Mouse (Mus musculus) hindbrain, embryonic 13.5 days (tissue): ENCODE measurements around the gene Socs5. TPM values are rescaled to one million over a fixed set of nuclear protein-coding genes. Genes with fewer than 3 reads are reported as not detected.

Experiments used
- ATAC-seq: fragments of 200-750 bp; cut with Nextera tagmentation; 2 replicates; pipeline ENCODE4 v1.8.0; 2017; ENCODE audit warnings: moderate TSS enrichment; ENCODE audit not compliant: low FRiP score
- H3K27ac ChIP-seq: fragments of 300-500 bp; sonication (generic); 2 replicates; pipeline ENCODE4 v1.5.1; 2015; ENCODE audit warnings: inconsistent platforms, mild to moderate bottlenecking, moderate library complexity
- H3K27me3 ChIP-seq: fragments of 300-500 bp; sonication (generic); 2 replicates; pipeline ENCODE4 v1.6.1; 2015; ENCODE audit warnings: mild to moderate bottlenecking, inconsistent platforms
- H3K36me3 ChIP-seq: fragments of 300-500 bp; sonication (generic); 2 replicates; pipeline ENCODE4 v1.6.1; 2015; ENCODE audit warnings: mild to moderate bottlenecking, inconsistent platforms
- H3K4me1 ChIP-seq: fragments of 300-500 bp; sonication (generic); replicated peaks from 2 replicates; pipeline ENCODE4 v1.6.1; 2015; ENCODE audit warnings: inconsistent platforms
- H3K4me2 ChIP-seq: fragments of 300-500 bp; sonication (generic); 2 replicates; pipeline ENCODE4 v1.6.1; 2015; ENCODE audit warnings: inconsistent platforms, mild to moderate bottlenecking, moderate library complexity
- H3K4me3 ChIP-seq: fragments of 300-500 bp; sonication (generic); 2 replicates; pipeline ENCODE4 v1.5.1; 2015; ENCODE audit warnings: mild to moderate bottlenecking, inconsistent platforms
- H3K9ac ChIP-seq: fragments of 300-500 bp; sonication (generic); 2 replicates; pipeline ENCODE4 v1.6.1; 2015; ENCODE audit warnings: mild to moderate bottlenecking, inconsistent platforms
- H3K9me3 ChIP-seq: fragments of 300-500 bp; sonication (generic); 2 replicates; pipeline ENCODE4 v1.6.1; 2016; ENCODE audit warnings: inconsistent platforms
- WGBS: fragments of 180-500 bp; shearing (Covaris S2); methylation state at CpG from one replicate; pipeline ENCODE4 v1.1.7; 2015; 5-methylcytosine and 5-hydroxymethylcytosine counted together
- polyA plus RNA-seq: library from polyadenylated mRNA; unstranded; fragments of >200 nt; fragmentation: Nextera tagmentation; extraction: Ambion mirVana; gene quantifications from 2 replicates; pipeline ENCODE4 v1.2.1, GENCODE M21; 2015

Gene Socs5
- polyA plus RNA-seq, 1 experiment from 2014 or later, result 13.3 TPM

DNA sequence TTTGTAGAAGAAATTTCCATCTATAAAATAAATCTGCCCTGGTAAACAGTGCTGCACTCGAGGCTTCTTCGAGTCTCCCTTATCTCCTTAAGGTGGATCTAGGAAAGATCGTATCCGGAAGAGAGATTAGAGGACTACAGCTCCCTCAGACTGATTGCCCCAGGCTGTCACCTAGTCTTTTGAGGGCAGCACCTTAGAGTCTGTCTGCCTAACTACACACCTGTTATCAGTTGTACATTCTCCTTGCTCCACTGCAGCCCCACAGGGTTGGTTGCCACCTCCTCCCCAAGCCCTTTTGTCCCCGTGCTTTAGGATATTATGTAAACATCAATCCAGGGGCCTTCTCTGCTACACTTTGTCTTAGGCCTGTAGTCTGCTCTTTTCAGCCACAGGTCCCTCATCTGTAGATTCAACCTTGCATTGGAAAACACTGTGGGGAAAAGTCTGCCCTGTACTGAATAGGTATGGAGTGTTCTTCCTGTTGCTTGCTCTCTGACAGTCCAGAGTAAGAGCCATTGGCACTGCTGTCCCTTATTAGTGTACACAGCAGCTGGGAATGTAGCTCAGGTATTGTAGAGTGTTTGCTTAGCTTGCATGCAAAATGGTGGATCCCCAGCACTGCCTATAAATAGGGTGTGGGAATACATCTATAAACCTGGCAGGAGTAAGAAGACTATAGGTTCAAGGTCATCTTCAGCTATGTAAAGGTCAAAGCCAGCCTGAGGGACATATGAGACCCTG lies 5.5 kb downstream of the Socs5 start:
- WGBS, result 85% methylated on average over 5 of the region's 5 CpGs
- no peak overlapping the region for H3K4me2 ChIP-seq
- ATAC-seq, result no peak

GRCm38 (mm10) chr17:87115615-87116014 lies 8.1 kb downstream of the Socs5 start:
- no peak for ATAC-seq
- Histone ChIP-seq H3K27me3 (no peaks in the 10 kb centered on the region), H3K4me3 (no peak overlapping the region), H3K4me2 (no peak overlapping the region), H3K27ac (peak overlapping the region; percentile 58; the same call in 1 of the 2 replicates), H3K4me1 (peaks cover 10% of the 10 kb centered on the region), H3K36me3 (no peaks in the 10 kb centered on the region), H3K9me3 (no peaks in the 10 kb centered on the region), H3K9ac (no peak overlapping the region)
- WGBS, result 61% methylated on average over 6 of the region's 6 CpGs

More for the DNA sequence above, 5.5 kb downstream of the Socs5 start:
- H3K4me3 ChIP-seq, result no peak overlapping the region
- H3K4me1 ChIP-seq, result peaks cover 25% of the 10 kb centered on the region
- H3K27ac ChIP-seq, result no peak overlapping the region
- no peak overlapping the region for H3K9ac ChIP-seq
- H3K36me3 ChIP-seq, result no peaks in the 10 kb centered on the region
- no peaks in the 10 kb centered on the region for H3K9me3 ChIP-seq
- H3K27me3 ChIP-seq, result no peaks in the 10 kb centered on the region

DNA sequence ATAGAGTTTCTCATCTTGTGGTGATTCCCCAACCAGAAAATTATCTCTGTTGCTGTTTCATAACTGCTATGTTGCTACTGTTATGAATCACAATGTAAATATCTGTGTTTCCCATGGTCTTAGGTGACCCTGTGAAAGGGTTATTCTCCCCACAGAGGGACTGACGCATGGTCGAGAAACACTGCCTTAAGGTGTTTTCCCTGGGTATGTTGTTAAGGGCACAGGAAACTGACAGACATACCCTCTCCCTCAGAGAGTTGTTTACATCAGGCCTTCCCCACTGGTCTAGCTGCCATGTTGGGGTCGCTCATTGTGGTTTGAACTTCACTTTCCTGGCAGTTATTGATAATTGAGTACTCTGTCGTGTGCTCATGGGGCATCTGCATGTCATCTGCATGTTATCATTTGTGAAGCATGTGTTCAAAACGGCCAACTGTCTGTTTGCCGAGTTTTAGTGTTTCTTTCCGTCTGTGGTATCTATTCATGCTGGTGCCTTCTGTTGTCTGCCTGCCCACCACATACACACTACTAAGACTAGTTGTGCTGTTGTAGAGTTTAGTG lies 11.6 kb downstream of the Socs5 start:
- no peak overlapping the region for H3K27ac ChIP-seq
- H3K4me2 ChIP-seq, result no peak overlapping the region
- no peak for ATAC-seq
- peaks cover 5% of the 10 kb centered on the region for H3K4me1 ChIP-seq
- H3K4me3 ChIP-seq, result no peak overlapping the region
- H3K9me3 ChIP-seq, result no peaks in the 10 kb centered on the region
- 92% methylated on average over 7 of the region's 7 CpGs for WGBS
- H3K27me3 ChIP-seq, result no peaks in the 10 kb centered on the region
- no peaks in the 10 kb centered on the region; the same call in 1 of the 2 replicates for H3K36me3 ChIP-seq
- no peak overlapping the region for H3K9ac ChIP-seq

GRCm38 (mm10) chr17:87125344-87125743 lies 17.9 kb downstream of the Socs5 start:
- no peak overlapping the region for H3K27ac ChIP-seq
- H3K36me3 ChIP-seq, result peaks cover 17% of the 10 kb centered on the region
- ATAC-seq, result no peak
- H3K9me3 ChIP-seq, result no peaks in the 10 kb centered on the region
- peak overlapping the region; percentile 21 for H3K4me3 ChIP-seq
- H3K4me1 ChIP-seq, result peaks cover 9% of the 10 kb centered on the region
- peak overlapping the region; percentile 49 for H3K4me2 ChIP-seq
- peak overlapping the region; percentile 61; the same call in 1 of the 2 replicates for H3K9ac ChIP-seq
- H3K27me3 ChIP-seq, result no peaks in the 10 kb centered on the region
- WGBS, result 70% methylated on average over 24 of the region's 24 CpGs

- Histone ChIP-seq H3K9me3 (no peaks in the 10 kb centered on the region), H3K4me3 (no peak overlapping the region), H3K27me3 (no peaks in the 10 kb centered on the region), H3K36me3 (peaks cover 16% of the 10 kb centered on the region), H3K4me1 (no peaks in the 10 kb centered on the region; the same call in 1 of the 2 replicates), H3K9ac (no peak overlapping the region), H3K4me2 (no peak overlapping the region), H3K27ac (no peak overlapping the region)
- WGBS, result 75% methylated on average over 4 of the region's 4 CpGs
- ATAC-seq, result no peak
These were observed 24.8 kb downstream of the Socs5 start for GRCm38 (mm10) chr17:87132258-87132657.

DNA sequence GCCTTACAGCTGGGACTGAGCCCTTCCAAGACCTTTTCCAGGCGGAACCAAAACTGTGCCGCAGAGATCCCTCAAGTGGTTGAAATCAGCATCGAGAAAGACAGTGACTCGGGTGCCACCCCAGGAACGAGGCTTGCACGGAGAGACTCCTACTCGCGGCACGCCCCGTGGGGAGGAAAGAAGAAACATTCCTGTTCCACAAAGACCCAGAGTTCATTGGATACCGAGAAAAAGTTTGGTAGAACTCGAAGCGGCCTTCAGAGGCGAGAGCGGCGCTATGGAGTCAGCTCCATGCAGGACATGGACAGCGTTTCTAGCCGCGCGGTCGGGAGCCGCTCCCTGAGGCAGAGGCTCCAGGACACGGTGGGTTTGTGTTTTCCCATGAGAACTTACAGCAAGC lies 26.3 kb downstream of the Socs5 start:
- H3K27me3 ChIP-seq, result no peaks in the 10 kb centered on the region
- no peak overlapping the region for H3K9ac ChIP-seq
- WGBS, result 70% methylated on average over 23 of the region's 23 CpGs
- no peaks in the 10 kb centered on the region for H3K4me1 ChIP-seq
- H3K27ac ChIP-seq, result no peak overlapping the region
- H3K4me3 ChIP-seq, result no peak overlapping the region
- no peak overlapping the region for H3K4me2 ChIP-seq
- no peak for ATAC-seq
- H3K36me3 ChIP-seq, result peaks cover 16% of the 10 kb centered on the region
- no peaks in the 10 kb centered on the region for H3K9me3 ChIP-seq

GRCm38 (mm10) chr17:87134631-87135030 lies 27.2 kb downstream of the Socs5 start:
- Histone ChIP-seq H3K4me3 (no peak overlapping the region), H3K4me1 (no peaks in the 10 kb centered on the region), H3K27me3 (no peaks in the 10 kb centered on the region), H3K4me2 (no peak overlapping the region), H3K9me3 (no peaks in the 10 kb centered on the region), H3K27ac (no peak overlapping the region), H3K36me3 (peaks cover 16% of the 10 kb centered on the region), H3K9ac (no peak overlapping the region)
- ATAC-seq, result no peak
- WGBS, result 91% methylated on average over 24 of the region's 24 CpGs

DNA sequence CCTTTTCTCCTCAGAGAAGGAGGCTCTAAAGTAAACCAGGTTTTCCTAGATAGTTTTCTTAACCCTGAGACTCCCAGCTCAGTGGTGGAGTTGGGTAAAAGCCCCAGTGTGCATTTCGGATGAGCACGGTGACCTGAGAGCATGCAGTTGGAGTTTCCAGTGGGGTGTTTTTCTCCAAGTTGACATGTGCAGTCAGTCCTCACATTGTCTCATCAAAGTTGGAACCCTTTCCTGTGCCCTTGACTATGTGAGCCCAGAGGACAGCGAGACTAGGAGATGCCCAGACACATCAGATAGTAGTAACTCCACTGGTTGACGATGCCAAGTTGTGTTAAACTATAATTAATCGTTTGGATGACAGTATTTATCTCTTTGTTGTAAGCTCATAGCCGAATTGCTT lies 28.3 kb downstream of the Socs5 start:
- Histone ChIP-seq H3K4me1 (no peaks in the 10 kb centered on the region), H3K4me3 (no peak overlapping the region), H3K9ac (no peak overlapping the region), H3K4me2 (no peak overlapping the region), H3K27me3 (no peaks in the 10 kb centered on the region), H3K9me3 (no peaks in the 10 kb centered on the region), H3K36me3 (peaks cover 16% of the 10 kb centered on the region), H3K27ac (no peak overlapping the region)
- ATAC-seq, result no peak
- 95% methylated on average over 6 of the region's 6 CpGs for WGBS

GRCm38 (mm10) chr17:87141188-87141935 lies 33.9 kb downstream of the Socs5 start:
- no peak overlapping the region for H3K9ac ChIP-seq
- H3K4me2 ChIP-seq, result no peak overlapping the region
- H3K27me3 ChIP-seq, result no peaks in the 10 kb centered on the region
- no peak overlapping the region for H3K27ac ChIP-seq
- no peaks in the 10 kb centered on the region for H3K36me3 ChIP-seq
- H3K4me1 ChIP-seq, result no peaks in the 10 kb centered on the region
- no peak for ATAC-seq
- 85% methylated on average over 9 of the region's 9 CpGs for WGBS
- no peak overlapping the region for H3K4me3 ChIP-seq
- H3K9me3 ChIP-seq, result peaks cover 4% of the 10 kb centered on the region; the same call in 1 of the 2 replicates

GRCm38 (mm10) chr17:87142271-87142670 lies 34.8 kb downstream of the Socs5 start:
- Histone ChIP-seq H3K27ac (no peak overlapping the region), H3K36me3 (no peaks in the 10 kb centered on the region), H3K27me3 (no peaks in the 10 kb centered on the region), H3K4me2 (no peak overlapping the region), H3K9ac (no peak overlapping the region), H3K4me1 (no peaks in the 10 kb centered on the region), H3K9me3 (peaks cover 4% of the 10 kb centered on the region; the same call in 1 of the 2 replicates), H3K4me3 (no peak overlapping the region)
- no peak for ATAC-seq
- WGBS, result 61% methylated on average over 11 of the region's 11 CpGs

DNA sequence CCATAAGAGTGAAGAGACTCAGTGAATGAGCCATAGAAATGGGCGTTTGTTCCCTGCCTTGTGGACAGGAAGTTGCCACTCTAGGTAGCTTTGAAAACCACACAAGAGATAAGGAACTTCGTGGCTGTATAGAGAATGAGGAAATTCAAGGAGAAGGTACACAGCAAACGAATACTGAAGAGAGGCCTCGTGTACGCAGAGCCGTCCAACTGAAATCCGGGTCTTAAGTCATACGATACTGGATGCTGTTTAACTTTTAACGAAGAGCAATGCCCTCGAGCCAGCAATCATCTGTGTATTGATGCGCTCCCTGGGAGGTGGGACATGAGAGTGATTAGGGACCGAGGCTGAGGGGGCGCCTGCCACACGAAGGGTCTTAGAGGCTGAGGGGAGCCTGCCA lies 35.7 kb downstream of the Socs5 start:
- Histone ChIP-seq H3K4me2 (no peak overlapping the region), H3K36me3 (no peaks in the 10 kb centered on the region), H3K27ac (no peak overlapping the region), H3K9me3 (peaks cover 4% of the 10 kb centered on the region; the same call in 1 of the 2 replicates), H3K27me3 (no peaks in the 10 kb centered on the region), H3K4me1 (no peaks in the 10 kb centered on the region), H3K9ac (no peak overlapping the region), H3K4me3 (no peak overlapping the region)
- 74% methylated on average over 14 of the region's 14 CpGs for WGBS
- no peak for ATAC-seq

- Histone ChIP-seq H3K9me3 (peaks cover 4% of the 10 kb centered on the region; the same call in 1 of the 2 replicates), H3K4me1 (no peaks in the 10 kb centered on the region), H3K27ac (no peak overlapping the region), H3K9ac (no peak overlapping the region), H3K27me3 (no peaks in the 10 kb centered on the region), H3K4me3 (no peak overlapping the region), H3K36me3 (no peaks in the 10 kb centered on the region), H3K4me2 (no peak overlapping the region)
- no peak for ATAC-seq
- 89% methylated on average over 8 of the region's 8 CpGs for whole genome bisulfite sequencing
These were observed 39.0 kb downstream of the Socs5 start for GRCm38 (mm10) chr17:87146415-87147021.
